Mouse (Mus musculus) olfactory bulb, adult 2 months (tissue): Measurements from ENCODE around the gene Cntn2.

Source experiments
- CTCF ChIP-seq: fragments of 200-500 bp; IDR thresholded peaks from 2 replicates; pipeline ENCODE4 v1.5.1; 2012; ENCODE audit warnings: low read depth, mild to moderate bottlenecking, low read length, moderate library complexity; ENCODE audit not compliant: insufficient read depth
- POLR2A ChIP-seq: fragments of 200-500 bp; IDR thresholded peaks from 2 replicates; pipeline ENCODE4 v1.6.1; 2012; ENCODE audit warnings: mild to moderate bottlenecking, low read depth, low read length, moderate library complexity; ENCODE audit not compliant: insufficient read depth

GRCm38 (mm10) chr1:132580063-132580462, 37.0 kb upstream of the Cntn2 start:
- TF ChIP-seq CTCF (no peak), POLR2A (no peak)
